Mouse (Mus musculus) CH12.LX (cell line): ENCODE results near the gene Rgl2. TPM values are rescaled to one million over a fixed set of nuclear protein-coding genes. Genes with fewer than 3 reads are reported as not detected.

Source experiments
- DNase-seq: peaks from one replicate; pipeline ENCODE4 v3.0.0-alpha.2; 2013; ENCODE audit errors: extremely low read depth
- H3K27ac ChIP-seq: 2 replicates; pipeline ENCODE4 v1.5.1; 2012; ENCODE audit warnings: low read depth, mild to moderate bottlenecking, control low read depth, moderate library complexity; ENCODE audit not compliant: insufficient read depth
- H3K27me3 ChIP-seq: replicated peaks from 2 replicates; pipeline ENCODE3; 2012; ENCODE audit warnings: inconsistent platforms
- H3K36me3 ChIP-seq, 2 experiments: replicated peaks in 1 of 2; 2 replicates each; pipeline versions ENCODE3 to v1.6.1; 2012; ENCODE audit warnings: inconsistent platforms in 1 of 2, low read length in 1 of 2, mild to moderate bottlenecking in 1 of 2, mixed read lengths in 1 of 2, moderate library complexity in 1 of 2; ENCODE audit not compliant: control insufficient read depth in 1 of 2, insufficient read depth in 1 of 2
- H3K4me1 ChIP-seq, 2 experiments: 2 replicates each; pipeline ENCODE4 v1.6.1; 2012; ENCODE audit warnings: inconsistent platforms in 1 of 2, moderate library complexity in 1 of 2; ENCODE audit not compliant: insufficient read depth in 2 of 2, control insufficient read depth in 1 of 2
- H3K4me2 ChIP-seq: 2 replicates; pipeline ENCODE4 v1.6.1; 2012; ENCODE audit warnings: low read depth, mild to moderate bottlenecking, control low read depth; ENCODE audit not compliant: poor library complexity, insufficient read depth, severe bottlenecking
- H3K4me3 ChIP-seq, 3 experiments: fragments of 150-350 bp in 1 of 3; sonication (generic) in 1 of 3; replicated peaks in 1 of 3; 2 replicates each; pipeline versions ENCODE3 to v1.5.1; 2011 to 2012; ENCODE audit warnings: low read depth in 2 of 3, low read length in 2 of 3, mild to moderate bottlenecking in 2 of 3, moderate library complexity in 2 of 3, control low read depth in 1 of 3, improper control_type of control experiment in 1 of 3, inconsistent platforms in 1 of 3, mixed read lengths in 1 of 3; ENCODE audit not compliant: poor library complexity in 1 of 3
- H3K79me2 ChIP-seq: replicated peaks from 2 replicates; pipeline ENCODE4 v1.6.1; 2012; ENCODE audit warnings: mild to moderate bottlenecking, moderate library complexity; ENCODE audit not compliant: control insufficient read depth, poor library complexity, insufficient read depth, severe bottlenecking; ENCODE audit errors: extremely low read depth
- H3K9ac ChIP-seq: 2 replicates; pipeline ENCODE4 v1.6.1; 2012; ENCODE audit warnings: low read depth, mild to moderate bottlenecking, control low read depth, moderate library complexity; ENCODE audit not compliant: insufficient read depth
- H3K9me3 ChIP-seq: replicated peaks from 2 replicates; pipeline ENCODE3; 2012; ENCODE audit warnings: low read length, inconsistent platforms, mixed read lengths
- CHD1 ChIP-seq: IDR thresholded peaks from 2 replicates; pipeline ENCODE4 v1.6.1; 2012; ENCODE audit warnings: low read depth, low read length, improper control_type of control experiment, inconsistent platforms
- EP300 ChIP-seq: IDR thresholded peaks from 2 replicates; pipeline ENCODE4 v1.6.1; 2011; ENCODE audit warnings: low read length, improper control_type of control experiment
- HCFC1 ChIP-seq: IDR thresholded peaks from 2 replicates; pipeline ENCODE4 v1.6.1; 2012; ENCODE audit warnings: low read depth, mild to moderate bottlenecking, inconsistent platforms, low read length, improper control_type of control experiment
- JUND ChIP-seq: conservative IDR thresholded peaks from 2 replicates; pipeline ENCODE4 v1.6.1; 2011; ENCODE audit warnings: low read depth, low read length, improper control_type of control experiment
- KAT2A ChIP-seq: IDR thresholded peaks from 2 replicates; pipeline ENCODE4 v1.6.1; 2012; ENCODE audit warnings: low read length, improper control_type of control experiment, inconsistent platforms; ENCODE audit not compliant: insufficient replicate concordance
- NRF1 ChIP-seq: IDR thresholded peaks from 2 replicates; pipeline ENCODE4 v1.6.1; 2014; ENCODE audit warnings: low read depth, mild to moderate bottlenecking, inconsistent platforms, low read length, improper control_type of control experiment, moderate library complexity
- PAX5 ChIP-seq: IDR thresholded peaks from 2 replicates; pipeline ENCODE4 v1.6.1; 2012; ENCODE audit warnings: low read length, inconsistent platforms, mixed read lengths
- RCOR1 ChIP-seq: conservative IDR thresholded peaks from 2 replicates; pipeline ENCODE4 v1.6.1; 2012; ENCODE audit warnings: low read depth, mild to moderate bottlenecking, inconsistent platforms, low read length, improper control_type of control experiment
- SMC3 ChIP-seq: IDR thresholded peaks from 2 replicates; pipeline ENCODE4 v1.6.1; 2011; ENCODE audit warnings: low read depth, low read length, improper control_type of control experiment
- UBTF ChIP-seq: IDR thresholded peaks from 2 replicates; pipeline ENCODE4 v1.6.1; 2012; ENCODE audit warnings: low read depth, mild to moderate bottlenecking, inconsistent platforms, low read length, improper control_type of control experiment, moderate library complexity
- dilution Hi-C: fragments of 300-500 bp; cut with MboI; formaldehyde crosslinking; loops from 2 replicates; pipeline ENCODE4 v1.14.3; 2020; ENCODE audit warnings: low sequenced_read_pairs; ENCODE audit not compliant: extremely low pct_unique_long_range_greater_than_20kb, extremely low pct_ligation_motif_present
- in situ Hi-C: fragments of 300-500 bp; cut with MboI; formaldehyde crosslinking; loops from 3 replicates; pipeline ENCODE4 v1.14.3; 2019; ENCODE audit warnings: low sequenced_read_pairs, low pct_ligation_motif_present, low pct_unique_long_range_greater_than_20kb, mixed read lengths
- polyA plus RNA-seq: library from polyadenylated mRNA; unstranded; fragments of >175 nt; gene quantifications from 2 replicates; pipeline ENCODE4 v1.2.1, GENCODE M21; 2012; ENCODE audit warnings: low read depth; ENCODE audit not compliant: insufficient read length
- total RNA-seq, 2 experiments: library from RNA; depleted of rRNA; stranded (reverse); fragments of 300-350 nt in 1 of 2; fragments of >200 nt in 1 of 2; gene quantifications; 2 replicates each; pipeline ENCODE4 v1.2.3; 2012 to 2014

Rgl2 gene
- total and polyA plus RNA-seq, 3 experiments, result 20.1 to 29.1 (median 25.6) TPM

- Histone ChIP-seq H3K36me3 (no peaks in the 10 kb centered on the region), H3K27me3 (no peaks in the 10 kb centered on the region), H3K27ac (no peak overlapping the region), H3K4me3 (no peak overlapping the region), H3K79me2 (no peaks in the 10 kb centered on the region), H3K9ac (no peak overlapping the region), H3K9me3 (no peaks in the 10 kb centered on the region), H3K4me1 (peaks cover 0 to 10% of the 10 kb centered on the region in 2 experiments; a peak in 2 of 4 replicates), H3K4me2 (no peak overlapping the region)
- no peak for TF ChIP-seq RCOR1
- in situ Hi-C loops, result no loop called here
- dilution Hi-C loops, result no loop called here
- no peak for DNase-seq
Measured at GRCm38 (mm10) chr17:33900281-33900988, 28.9 kb upstream of the Rgl2 start.

DNA sequence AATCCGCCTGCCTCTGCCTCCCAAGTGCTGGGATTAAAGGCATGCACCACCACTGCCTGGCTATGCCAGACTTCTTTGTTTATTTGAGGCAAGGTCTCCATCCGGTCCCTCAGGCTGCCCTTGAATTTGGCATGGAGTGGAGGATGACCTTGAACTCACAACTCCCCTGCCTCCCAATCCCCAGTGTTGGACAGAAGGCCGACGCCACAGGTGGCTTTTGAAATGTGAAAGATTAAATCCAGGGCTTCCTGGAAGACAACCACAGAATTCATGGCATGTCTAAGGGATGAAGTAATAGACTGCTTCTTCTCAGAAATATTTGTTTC lies 28.4 kb upstream of the Rgl2 start:
- H3K79me2 ChIP-seq, result no peaks in the 10 kb centered on the region
- H3K9me3 ChIP-seq, result no peaks in the 10 kb centered on the region
- no peaks in the 10 kb centered on the region for H3K36me3 ChIP-seq
- dilution Hi-C loops (no loop called here), in situ Hi-C loops (no loop called here)
- H3K27me3 ChIP-seq, result no peaks in the 10 kb centered on the region
- no peak overlapping the region for H3K27ac ChIP-seq
- H3K4me1 ChIP-seq, result peaks cover 0 to 10% of the 10 kb centered on the region in 2 experiments; a peak in 2 of 4 replicates
- H3K9ac ChIP-seq, result no peak overlapping the region
- H3K4me2 ChIP-seq, result no peak overlapping the region
- no peak overlapping the region for H3K4me3 ChIP-seq
- no peak for TF ChIP-seq UBTF
- no peak for TF ChIP-seq SMC3
- no peak for TF ChIP-seq JUND
- TF ChIP-seq PAX5, result no peak
- TF ChIP-seq EP300, result no peak
- no peak for TF ChIP-seq HCFC1
- TF ChIP-seq KAT2A, result no peak
- no peak for DNase-seq

DNA sequence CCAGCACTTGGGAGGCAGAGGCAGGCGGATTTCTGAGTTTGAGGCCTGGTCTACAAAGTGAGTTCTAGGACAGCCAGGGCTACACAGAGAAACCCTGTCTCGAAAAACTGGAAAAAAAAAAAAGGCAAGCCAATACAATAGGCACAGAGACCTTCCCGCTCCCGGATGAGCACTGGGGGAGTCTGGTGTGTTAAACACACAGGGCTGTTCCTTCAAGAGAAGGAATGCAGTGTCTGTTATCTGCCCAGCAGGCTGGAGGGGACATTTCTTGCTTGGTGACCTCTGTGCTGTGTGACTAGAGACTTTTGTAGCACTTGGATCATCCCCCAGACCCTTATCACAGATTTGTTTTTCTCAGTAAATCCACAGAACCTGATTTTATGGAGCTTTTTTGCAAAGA lies 27.7 kb upstream of the Rgl2 start:
- no peaks in the 10 kb centered on the region for H3K9me3 ChIP-seq
- no peak overlapping the region for H3K4me3 ChIP-seq
- no peak for DNase-seq
- peaks cover 0 to 10% of the 10 kb centered on the region in 2 experiments; a peak in 2 of 4 replicates for H3K4me1 ChIP-seq
- no peak overlapping the region for H3K27ac ChIP-seq
- H3K9ac ChIP-seq, result no peak overlapping the region
- H3K79me2 ChIP-seq, result no peaks in the 10 kb centered on the region
- TF ChIP-seq NRF1 (no peak), CHD1 (no peak)
- TF ChIP-seq, all 38 proteins: peak for 0
- dilution Hi-C loops, result no loop called here
- in situ Hi-C loops, result no loop called here
- H3K36me3 ChIP-seq, result no peaks in the 10 kb centered on the region
- H3K4me2 ChIP-seq, result no peak overlapping the region
- no peaks in the 10 kb centered on the region for H3K27me3 ChIP-seq
